Mouse (Mus musculus): Measurements from ENCODE around the gene Gm20219. TPM values are rescaled to one million over a fixed set of nuclear protein-coding genes. Genes with fewer than 3 reads are reported as not detected.

The Gm20219 gene
- polyA plus RNA-seq, 1 experiment, result 13.1 TPM

DNA sequence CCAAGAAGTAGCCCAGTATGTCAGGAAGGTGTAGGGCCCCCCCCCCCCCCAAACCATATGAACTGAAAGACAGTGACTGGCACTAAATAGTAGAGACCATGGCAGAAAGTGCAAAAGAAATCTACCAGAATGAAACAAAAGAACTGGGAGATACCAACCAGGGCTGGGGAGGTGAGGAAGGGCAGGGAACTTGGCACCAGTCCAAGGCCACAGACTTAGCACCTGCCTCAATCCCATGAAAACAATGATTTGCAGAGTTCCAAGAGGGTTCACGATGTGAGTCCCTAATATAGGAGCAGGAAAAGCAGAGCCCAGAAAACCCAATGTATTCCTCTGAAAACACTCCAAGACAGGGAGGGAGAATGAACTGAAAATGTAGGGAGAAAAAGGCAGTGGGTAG is 18.0 kb upstream of the Gm20219 start:
- H3K4me3 ChIP-seq (ENCODE audit: control insufficient read depth, insufficient read depth, low read length), result no peak overlapping the region
- no peak for DNase-seq
- no peaks in the 10 kb centered on the region for H3K4me1 ChIP-seq (replicated peaks; ENCODE audit: control insufficient read depth, insufficient read depth, low read length)
- WGBS, result 100% methylated on average over 1 of the region's 1 CpGs
- peaks cover 79% of the 10 kb centered on the region for H3K36me3 ChIP-seq (ENCODE audit: control insufficient read depth, insufficient read depth, low read length)
- H3K27me3 ChIP-seq (ENCODE audit: control insufficient read depth, insufficient read depth, low read length), result no peaks in the 10 kb centered on the region
- H3K27ac ChIP-seq (ENCODE audit: control insufficient read depth, insufficient read depth, low read length), result no peak overlapping the region
- TF ChIP-seq POLR2A (IDR thresholded peaks at IDR 0.05; ENCODE audit: control insufficient read depth, extremely low read depth, insufficient read depth, low read length, poor library complexity), result no peak
- TF ChIP-seq CTCF (IDR thresholded peaks at IDR 0.05; ENCODE audit: borderline replicate concordance, control insufficient read depth, extremely low read depth, insufficient read depth, low read length, poor library complexity), result no peak

DNA sequence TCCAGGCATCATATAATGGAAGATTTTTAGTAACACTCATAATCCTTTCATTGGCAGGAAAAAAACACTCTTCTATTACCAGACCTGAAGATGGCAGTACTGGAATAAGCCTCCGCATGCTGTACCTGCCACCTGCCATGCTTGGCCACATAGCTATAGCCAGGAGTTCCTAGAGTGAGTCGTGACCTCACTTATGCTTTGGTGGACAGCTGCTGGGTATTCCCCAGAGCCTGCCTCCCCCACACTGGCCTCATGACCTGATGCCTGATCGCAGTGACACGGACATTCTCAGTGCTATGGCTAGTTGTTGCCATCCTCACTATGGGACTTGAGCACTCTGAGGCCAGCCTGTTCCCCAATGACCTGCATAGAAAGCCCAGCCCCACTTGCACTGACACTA is 16.1 kb upstream of the Gm20219 start:
- peaks cover 86% of the 10 kb centered on the region for H3K36me3 ChIP-seq (ENCODE audit: control insufficient read depth, insufficient read depth, low read length)

DNA sequence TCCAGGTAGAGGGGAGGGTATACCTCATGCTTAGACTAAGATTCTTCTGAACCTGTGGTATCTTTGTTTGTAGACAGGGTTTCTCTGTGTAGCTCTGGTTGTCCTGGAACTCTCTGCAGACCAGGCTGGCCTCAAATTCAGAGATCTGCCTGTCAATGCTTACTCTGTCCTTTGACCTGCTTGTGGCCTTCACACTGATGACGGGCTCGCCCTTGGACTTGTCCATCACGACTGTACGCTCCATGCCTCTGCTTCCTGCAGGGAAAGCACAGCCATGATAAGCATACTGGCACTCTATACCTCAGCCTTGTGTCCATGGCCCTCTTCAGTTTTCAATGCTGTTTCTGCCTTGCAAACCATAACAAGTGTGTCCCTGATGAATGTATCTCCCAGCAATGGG is 13.2 kb upstream of the Gm20219 start:
- DNase-seq, result no peak
- TF ChIP-seq POLR2A (IDR thresholded peaks at IDR 0.05; ENCODE audit: control insufficient read depth, extremely low read depth, insufficient read depth, low read length, poor library complexity) (no peak), CTCF (IDR thresholded peaks at IDR 0.05; ENCODE audit: borderline replicate concordance, control insufficient read depth, extremely low read depth, insufficient read depth, low read length, poor library complexity) (no peak)
- Histone ChIP-seq H3K4me1 (replicated peaks; ENCODE audit: control insufficient read depth, insufficient read depth, low read length) (no peaks in the 10 kb centered on the region), H3K36me3 (ENCODE audit: control insufficient read depth, insufficient read depth, low read length) (peaks cover 88% of the 10 kb centered on the region), H3K4me3 (ENCODE audit: control insufficient read depth, insufficient read depth, low read length) (no peak overlapping the region), H3K27me3 (ENCODE audit: control insufficient read depth, insufficient read depth, low read length) (no peaks in the 10 kb centered on the region), H3K27ac (ENCODE audit: control insufficient read depth, insufficient read depth, low read length) (no peak overlapping the region)
- 95% methylated on average over 4 of the region's 4 CpGs for WGBS

More for the DNA sequence above, 16.1 kb upstream of the Gm20219 start:
- Histone ChIP-seq H3K27me3 (ENCODE audit: control insufficient read depth, insufficient read depth, low read length) (no peaks in the 10 kb centered on the region), H3K4me1 (replicated peaks; ENCODE audit: control insufficient read depth, insufficient read depth, low read length) (no peaks in the 10 kb centered on the region), H3K4me3 (ENCODE audit: control insufficient read depth, insufficient read depth, low read length) (no peak overlapping the region), H3K27ac (ENCODE audit: control insufficient read depth, insufficient read depth, low read length) (no peak overlapping the region)
- no peak for TF ChIP-seq POLR2A (IDR thresholded peaks at IDR 0.05; ENCODE audit: control insufficient read depth, extremely low read depth, insufficient read depth, low read length, poor library complexity)
- TF ChIP-seq CTCF (IDR thresholded peaks at IDR 0.05; ENCODE audit: borderline replicate concordance, control insufficient read depth, extremely low read depth, insufficient read depth, low read length, poor library complexity), result no peak
- 98% methylated on average over 4 of the region's 4 CpGs for WGBS
- no peak for DNase-seq

DNA sequence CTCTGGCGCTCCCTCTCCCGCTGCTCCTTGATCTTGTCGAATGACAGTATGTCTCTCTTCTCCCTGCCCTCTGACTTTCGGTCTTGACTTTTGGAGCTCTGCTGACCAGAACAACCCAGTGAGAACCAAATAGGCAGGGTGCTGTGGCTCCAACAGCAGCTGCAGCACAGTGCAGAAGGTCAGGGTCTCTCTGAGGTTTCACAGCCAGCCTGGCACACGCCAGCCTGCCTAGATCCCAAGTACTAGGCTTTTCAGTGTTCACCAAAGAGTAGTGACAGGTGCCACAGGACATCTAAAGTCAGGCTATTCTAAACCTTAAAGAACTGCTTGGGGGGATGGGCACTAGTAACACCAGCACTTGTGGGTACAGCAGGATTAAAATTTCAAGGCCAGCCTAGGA is 12.7 kb upstream of the Gm20219 start:
- WGBS, result 94% methylated on average over 5 of the region's 5 CpGs
- DNase-seq, result no peak
- H3K27me3 ChIP-seq (ENCODE audit: control insufficient read depth, insufficient read depth, low read length), result no peaks in the 10 kb centered on the region
- H3K4me1 ChIP-seq (replicated peaks; ENCODE audit: control insufficient read depth, insufficient read depth, low read length), result no peaks in the 10 kb centered on the region
- H3K4me3 ChIP-seq (ENCODE audit: control insufficient read depth, insufficient read depth, low read length), result no peak overlapping the region
- no peak overlapping the region for H3K27ac ChIP-seq (ENCODE audit: control insufficient read depth, insufficient read depth, low read length)
- TF ChIP-seq CTCF (IDR thresholded peaks at IDR 0.05; ENCODE audit: borderline replicate concordance, control insufficient read depth, extremely low read depth, insufficient read depth, low read length, poor library complexity) (no peak), POLR2A (IDR thresholded peaks at IDR 0.05; ENCODE audit: control insufficient read depth, extremely low read depth, insufficient read depth, low read length, poor library complexity) (no peak)
- H3K36me3 ChIP-seq (ENCODE audit: control insufficient read depth, insufficient read depth, low read length), result peaks cover 90% of the 10 kb centered on the region

DNA sequence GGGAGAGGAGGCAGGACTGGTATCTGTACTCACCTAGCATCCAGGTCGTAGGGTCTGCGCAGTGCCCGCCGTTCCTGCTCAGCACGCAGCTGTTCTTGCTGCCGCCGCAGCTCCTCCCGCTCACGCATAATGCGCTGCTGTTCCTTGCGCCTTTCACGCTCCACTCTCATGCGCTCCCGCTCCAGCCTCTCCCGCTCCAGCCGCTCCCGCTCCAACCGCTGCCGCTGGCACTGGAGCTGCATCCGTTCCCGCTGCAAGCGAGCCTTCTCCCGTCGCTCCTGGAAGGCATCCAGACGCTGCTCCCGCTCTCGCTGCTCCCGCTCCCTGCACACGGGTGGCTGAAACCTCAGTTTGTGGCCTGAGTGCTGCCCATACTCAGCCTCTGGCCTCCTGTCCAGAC is 12.1 kb upstream of the Gm20219 start:
- Histone ChIP-seq H3K27ac (ENCODE audit: control insufficient read depth, insufficient read depth, low read length) (no peak overlapping the region), H3K36me3 (ENCODE audit: control insufficient read depth, insufficient read depth, low read length) (peaks cover 90% of the 10 kb centered on the region), H3K27me3 (ENCODE audit: control insufficient read depth, insufficient read depth, low read length) (no peaks in the 10 kb centered on the region), H3K4me1 (replicated peaks; ENCODE audit: control insufficient read depth, insufficient read depth, low read length) (no peaks in the 10 kb centered on the region), H3K4me3 (ENCODE audit: control insufficient read depth, insufficient read depth, low read length) (no peak overlapping the region)
- no peak for DNase-seq
- TF ChIP-seq POLR2A (IDR thresholded peaks at IDR 0.05; ENCODE audit: control insufficient read depth, extremely low read depth, insufficient read depth, low read length, poor library complexity) (no peak), CTCF (IDR thresholded peaks at IDR 0.05; ENCODE audit: borderline replicate concordance, control insufficient read depth, extremely low read depth, insufficient read depth, low read length, poor library complexity) (no peak)
- 96% methylated on average over 29 of the region's 29 CpGs for WGBS

DNA sequence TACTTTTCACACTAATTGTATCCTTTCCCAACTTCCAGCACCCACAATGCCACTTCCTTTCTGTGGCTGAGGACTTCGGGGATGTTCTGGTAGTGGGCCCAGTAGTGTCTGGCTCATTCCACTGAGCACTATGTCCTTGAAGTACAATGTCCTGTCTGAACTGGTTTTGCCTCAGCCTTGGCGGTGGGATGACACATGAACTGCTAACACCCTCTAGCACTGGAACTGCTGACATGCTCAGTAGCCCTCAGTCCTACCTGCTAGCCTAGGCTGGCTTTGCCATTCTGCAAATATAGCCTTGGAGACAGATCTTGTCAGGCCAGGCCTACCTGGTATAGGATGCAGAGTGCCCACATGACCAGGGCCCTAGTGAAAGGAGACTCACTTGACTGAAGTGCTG is 7.7 kb upstream of the Gm20219 start:
- H3K36me3 ChIP-seq (ENCODE audit: control insufficient read depth, insufficient read depth, low read length), result peaks cover 59% of the 10 kb centered on the region
- WGBS, result 92% methylated on average over 2 of the region's 2 CpGs
- DNase-seq, result no peak
- no peak overlapping the region for H3K27ac ChIP-seq (ENCODE audit: control insufficient read depth, insufficient read depth, low read length)
- no peak for TF ChIP-seq POLR2A (IDR thresholded peaks at IDR 0.05; ENCODE audit: control insufficient read depth, extremely low read depth, insufficient read depth, low read length, poor library complexity)
- no peak for TF ChIP-seq CTCF (IDR thresholded peaks at IDR 0.05; ENCODE audit: borderline replicate concordance, control insufficient read depth, extremely low read depth, insufficient read depth, low read length, poor library complexity)
- H3K4me1 ChIP-seq (replicated peaks; ENCODE audit: control insufficient read depth, insufficient read depth, low read length), result no peaks in the 10 kb centered on the region
- H3K27me3 ChIP-seq (ENCODE audit: control insufficient read depth, insufficient read depth, low read length), result no peaks in the 10 kb centered on the region
- no peak overlapping the region for H3K4me3 ChIP-seq (ENCODE audit: control insufficient read depth, insufficient read depth, low read length)

DNA sequence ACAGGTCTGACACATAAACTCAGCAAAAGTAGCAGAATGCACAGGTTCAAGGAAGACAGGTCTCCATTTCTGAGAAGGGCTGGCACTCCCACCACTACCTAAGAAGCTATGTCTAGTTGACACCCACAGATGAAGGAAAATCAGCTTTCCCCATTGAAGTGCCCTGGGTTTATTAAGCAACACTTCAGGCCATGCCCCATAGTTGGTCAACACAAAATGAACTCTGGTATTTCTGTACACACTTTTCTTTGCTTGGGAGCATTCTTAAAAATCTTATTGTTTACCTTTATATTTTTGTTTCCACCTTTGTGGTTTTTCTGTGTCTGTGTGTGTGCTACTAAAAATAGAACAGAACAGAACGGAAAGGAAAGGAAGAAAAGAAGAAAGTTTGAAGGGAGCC is 5.9 kb upstream of the Gm20219 start:
- Histone ChIP-seq H3K4me1 (replicated peaks; ENCODE audit: control insufficient read depth, insufficient read depth, low read length) (no peaks in the 10 kb centered on the region), H3K27ac (ENCODE audit: control insufficient read depth, insufficient read depth, low read length) (no peak overlapping the region), H3K4me3 (ENCODE audit: control insufficient read depth, insufficient read depth, low read length) (no peak overlapping the region), H3K27me3 (ENCODE audit: control insufficient read depth, insufficient read depth, low read length) (no peaks in the 10 kb centered on the region), H3K36me3 (ENCODE audit: control insufficient read depth, insufficient read depth, low read length) (peaks cover 42% of the 10 kb centered on the region)
- TF ChIP-seq POLR2A (IDR thresholded peaks at IDR 0.05; ENCODE audit: control insufficient read depth, extremely low read depth, insufficient read depth, low read length, poor library complexity) (no peak), CTCF (IDR thresholded peaks at IDR 0.05; ENCODE audit: borderline replicate concordance, control insufficient read depth, extremely low read depth, insufficient read depth, low read length, poor library complexity) (no peak)
- DNase-seq, result no peak
- 33% methylated on average over 1 of the region's 1 CpGs for WGBS

All from thymus, adult 2 months (tissue).